Mouse (Mus musculus): Measurements from ENCODE around the gene Arfgef2.

Arfgef2 gene

GRCm38 (mm10) chr2:166905711-166906522 is 100.5 kb downstream of the Arfgef2 start, which contains the start of gene Cse1l:
Cse1l (plus strand) TSS chr2:166906040.
- peak; percentile 99 for DNase-seq (ENCODE audit: low read depth, low spot score)

- peak; percentile 24 for DNase-seq (ENCODE audit: low read depth, low spot score)
These were observed 101.3 kb downstream of the Arfgef2 start for GRCm38 (mm10) chr2:166906523-166907182.

- no peak for DNase-seq (ENCODE audit: low read depth, low spot score)
These were observed 104.3 kb downstream of the Arfgef2 start for GRCm38 (mm10) chr2:166909729-166910128.

- DNase-seq (ENCODE audit: low read depth, low spot score): peak; percentile 47
These were observed 105.1 kb downstream of the Arfgef2 start for GRCm38 (mm10) chr2:166910536-166910935.

- no peak for DNase-seq (ENCODE audit: low read depth, low spot score)
These were observed 118.6 kb downstream of the Arfgef2 start for GRCm38 (mm10) chr2:166923971-166924370.

- peak; percentile 60 for DNase-seq (ENCODE audit: low read depth, low spot score)
These were observed 128.6 kb downstream of the Arfgef2 start for GRCm38 (mm10) chr2:166933943-166934342.

GRCm38 (mm10) chr2:166934416-166934815 is 129.0 kb downstream of the Arfgef2 start:
- DNase-seq (ENCODE audit: low read depth, low spot score): no peak

- no peak for DNase-seq (ENCODE audit: low read depth, low spot score)
These were observed 130.2 kb downstream of the Arfgef2 start for GRCm38 (mm10) chr2:166935582-166935981.

GRCm38 (mm10) chr2:166936166-166936565 is 130.8 kb downstream of the Arfgef2 start:
- DNase-seq (ENCODE audit: low read depth, low spot score): no peak

- no peak for DNase-seq (ENCODE audit: low read depth, low spot score)
These were observed 137.8 kb downstream of the Arfgef2 start for GRCm38 (mm10) chr2:166943146-166943545.

- DNase-seq (ENCODE audit: low read depth, low spot score): no peak
These were observed 139.0 kb downstream of the Arfgef2 start for GRCm38 (mm10) chr2:166944346-166944745.

- DNase-seq (ENCODE audit: low read depth, low spot score): peak; percentile 55
These were observed 140.1 kb downstream of the Arfgef2 start for GRCm38 (mm10) chr2:166945456-166945855.
